In the genomic region with DNA sequence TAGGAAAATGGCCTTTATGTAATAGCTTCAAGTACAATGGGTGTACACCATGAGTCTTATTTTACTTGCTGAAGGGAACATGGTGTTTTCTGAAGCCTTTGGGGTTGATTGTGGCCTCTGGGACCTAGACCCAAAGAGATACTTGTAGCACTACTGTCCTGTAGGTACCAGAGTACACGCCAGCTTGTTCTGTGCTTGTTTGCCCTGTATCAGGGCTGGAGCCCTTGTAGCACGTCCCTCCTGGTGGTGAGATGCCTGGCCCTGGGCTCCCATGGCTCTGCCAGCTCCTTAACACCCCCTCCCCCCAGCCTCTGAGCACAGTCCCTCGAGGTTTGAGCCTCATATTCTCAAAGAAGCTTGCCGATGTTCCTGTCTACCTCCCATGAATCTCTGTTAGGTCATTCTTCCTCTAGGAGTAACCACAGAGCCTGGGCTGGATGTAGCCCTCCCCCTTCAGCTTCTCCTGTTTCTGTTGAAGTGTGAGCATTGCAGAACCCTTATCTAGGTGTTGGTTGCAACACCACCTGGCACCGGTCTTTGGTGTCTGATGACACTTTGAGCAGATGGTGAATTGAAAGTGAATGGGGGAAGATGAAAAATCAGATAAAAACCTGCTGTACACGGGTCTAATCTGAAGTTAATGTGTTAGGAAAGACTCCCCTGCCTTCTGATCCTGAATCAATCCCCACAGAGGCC, we compare ENCODE assay signal across 20 mouse cellular contexts. TPM values are rescaled to one million over a fixed set of nuclear protein-coding genes. Genes with fewer than 3 reads are reported as not detected.
DNase-seq lines count a peak whose midpoint lies in the region; ATAC-seq and TF ChIP-seq lines count a peak whose summit lies in the region.
"Had no signal": no experiment of that assay in that cellular context is flagged by ENCODE, and none has a peak within 500 bp of the region (broad histone marks: within the 10 kb centered on the region; RNA-seq: fewer than 3 reads in every experiment).

No protein-coding gene starts in this region.

- H3K4me3 ChIP-seq in hindbrain, postnatal 0 days (ENCODE audit: low read length) = no peak overlapping the region
- H3K4me3 ChIP-seq in hindbrain, embryonic 12.5 days = no peak overlapping the region
- no peak overlapping the region for H3K4me3 ChIP-seq in liver, embryonic 16.5 days (ENCODE audit: low read depth, low read length)
- no peak overlapping the region for H3K4me3 ChIP-seq in forebrain, embryonic 15.5 days
- H3K4me3 ChIP-seq: layer of hippocampus, adult 2 months; left cerebral cortex, adult 2 months; midbrain, embryonic 15.5 days had no signal

- DNase-seq in hindbrain, postnatal 0 days (ENCODE audit: low spot score) = peak; percentile 3
- DNase-seq in 416B (ENCODE audit: low read depth) = peak; percentile 54
- DNase-seq in lung, postnatal 36 days = peak; percentile 84
- no peak for DNase-seq in gastrocnemius, postnatal 36 days
- DNase-seq in urinary bladder, adult 2 months (ENCODE audit: low spot score) = no peak
- DNase-seq: cerebellum, postnatal 36 days; gastrocnemius, postnatal 10 days had no signal

- H3K27ac ChIP-seq in hindbrain, postnatal 0 days = no peak overlapping the region
- H3K27ac ChIP-seq in hindbrain, embryonic 12.5 days = no peak overlapping the region
- peak overlapping the region; percentile 63 for H3K27ac ChIP-seq in liver, embryonic 16.5 days (ENCODE audit: low read length)
- no peak overlapping the region for H3K27ac ChIP-seq in forebrain, embryonic 15.5 days (replicated peaks)
- H3K27ac ChIP-seq: kidney, postnatal 0 days; layer of hippocampus, adult 2 months; left cerebral cortex, adult 2 months; macrophage; midbrain, embryonic 15.5 days had no signal

- intact Hi-C loops in gastrocnemius, postnatal 36 days (cut with DNase I) = no loop called here

- H3K9ac ChIP-seq in hindbrain, postnatal 0 days (replicated peaks; ENCODE audit: low read length) = no peak overlapping the region
- no peak overlapping the region for H3K9ac ChIP-seq in hindbrain, embryonic 12.5 days
- no peak overlapping the region for H3K9ac ChIP-seq in liver, embryonic 16.5 days (ENCODE audit: low read depth, low read length)
- no peak overlapping the region for H3K9ac ChIP-seq in forebrain, embryonic 15.5 days (replicated peaks)
- H3K9ac ChIP-seq: midbrain, embryonic 15.5 days had no signal

- no peaks in the 10 kb centered on the region for H3K36me3 ChIP-seq in hindbrain, postnatal 0 days (ENCODE audit: insufficient read depth, low read length)
- H3K36me3 ChIP-seq in hindbrain, embryonic 12.5 days = no peaks in the 10 kb centered on the region
- no peaks in the 10 kb centered on the region for H3K36me3 ChIP-seq in liver, embryonic 16.5 days (ENCODE audit: control insufficient read depth, insufficient read depth)
- H3K36me3 ChIP-seq in forebrain, embryonic 15.5 days = no peaks in the 10 kb centered on the region
- H3K36me3 ChIP-seq: midbrain, embryonic 15.5 days had no signal

- H3K4me2 ChIP-seq in hindbrain, postnatal 0 days (ENCODE audit: low read depth, low read length) = no peak overlapping the region
- H3K4me2 ChIP-seq in hindbrain, embryonic 12.5 days (replicated peaks) = no peak overlapping the region
- no peak overlapping the region for H3K4me2 ChIP-seq in liver, embryonic 16.5 days (ENCODE audit: low read depth, low read length)
- H3K4me2 ChIP-seq in forebrain, embryonic 15.5 days (replicated peaks) = no peak overlapping the region
- H3K4me2 ChIP-seq: midbrain, embryonic 15.5 days had no signal

- no peaks in the 10 kb centered on the region for H3K4me1 ChIP-seq in hindbrain, postnatal 0 days (ENCODE audit: insufficient read depth, low read length)
- H3K4me1 ChIP-seq in hindbrain, embryonic 12.5 days = no peaks in the 10 kb centered on the region
- H3K4me1 ChIP-seq in liver, embryonic 16.5 days (ENCODE audit: control insufficient read depth, low read depth, low read length) = peaks cover 13% of the 10 kb centered on the region
- no peaks in the 10 kb centered on the region for H3K4me1 ChIP-seq in forebrain, embryonic 15.5 days
- H3K4me1 ChIP-seq: midbrain, embryonic 15.5 days had no signal

- WGBS in hindbrain, postnatal 0 days = 58% methylated on average over 6 of the region's 6 CpGs
- 58% methylated on average over 6 of the region's 6 CpGs for WGBS in hindbrain, embryonic 12.5 days
- 25% methylated on average over 6 of the region's 6 CpGs for WGBS in liver, embryonic 16.5 days (ENCODE audit: insufficient replicate concordance)
- 54% methylated on average over 6 of the region's 6 CpGs for WGBS in forebrain, embryonic 15.5 days

- H3K27me3 ChIP-seq in hindbrain, postnatal 0 days (ENCODE audit: insufficient read depth, low read length) = no peaks in the 10 kb centered on the region
- peaks cover 16% of the 10 kb centered on the region for H3K27me3 ChIP-seq in hindbrain, embryonic 12.5 days
- H3K27me3 ChIP-seq in liver, embryonic 16.5 days (ENCODE audit: control insufficient read depth, insufficient read depth, low read depth, low read length) = no peaks in the 10 kb centered on the region
- H3K27me3 ChIP-seq in forebrain, embryonic 15.5 days = no peaks in the 10 kb centered on the region
- H3K27me3 ChIP-seq: midbrain, embryonic 15.5 days had no signal

- H3K9me3 ChIP-seq in hindbrain, postnatal 0 days (ENCODE audit: low read length) = no peaks in the 10 kb centered on the region
- H3K9me3 ChIP-seq in hindbrain, embryonic 12.5 days (replicated peaks) = no peaks in the 10 kb centered on the region
- no peaks in the 10 kb centered on the region for H3K9me3 ChIP-seq in liver, embryonic 16.5 days (replicated peaks; ENCODE audit: control insufficient read depth, low read length)
- H3K9me3 ChIP-seq in forebrain, embryonic 15.5 days = no peaks in the 10 kb centered on the region
- H3K9me3 ChIP-seq: midbrain, embryonic 15.5 days had no signal

- no peak for ATAC-seq in hindbrain, postnatal 0 days
- ATAC-seq in hindbrain, embryonic 12.5 days (ENCODE audit: low FRiP score) = no peak
- ATAC-seq in liver, embryonic 16.5 days (ENCODE audit: low read depth) = peak; percentile 70
- no peak for ATAC-seq in forebrain, embryonic 15.5 days (replicated peaks)
- ATAC-seq: intestine, postnatal 0 days; midbrain, embryonic 15.5 days had no signal

- no peak for TF ChIP-seq CTCF in hindbrain, postnatal 0 days (IDR thresholded peaks at IDR 0.05; ENCODE audit: low read depth)

RNA-seq across cellular contexts. Expression of gene Mpc1, which starts 10.5 kb away (rescaled TPM):
- total RNA-seq in hindbrain, postnatal 0 days (2014; rRNA removed) = 485 and 522 TPM in 2 replicates
- 608 and 645 TPM in 2 replicates for polyA plus RNA-seq in hindbrain, postnatal 0 days (2015; fragmentation: Nextera tagmentation; extraction: Ambion mirVana)
- 134 and 138 TPM in 2 replicates for polyA plus RNA-seq in hindbrain, embryonic 12.5 days (2016; fragmentation: Nextera tagmentation; extraction: Ambion mirVana)
- 168 and 173 TPM in 2 replicates for polyA plus RNA-seq in liver, embryonic 16.5 days (2015; fragmentation: Nextera tagmentation; extraction: Ambion mirVana)
- 303 and 312 TPM in 2 replicates for polyA plus RNA-seq in forebrain, embryonic 15.5 days (2015; fragmentation: Nextera tagmentation; extraction: Ambion mirVana)
- total RNA-seq in gastrocnemius, postnatal 36 days (2021) = 100 to 1,000 TPM; 378 to 448 TPM
- 233 and 289 TPM in 2 replicates for polyA plus RNA-seq in urinary bladder, adult 2 months (2012; rRNA removed)

RNA-seq across cellular contexts. Expression of gene Ccr6, which starts 36.4 kb away (rescaled TPM):
- not detected in 2 replicates for total RNA-seq in hindbrain, postnatal 0 days (2014; rRNA removed)
- not detected in 2 replicates for polyA plus RNA-seq in hindbrain, postnatal 0 days (2015; fragmentation: Nextera tagmentation; extraction: Ambion mirVana)
- polyA plus RNA-seq in hindbrain, embryonic 12.5 days (2016; fragmentation: Nextera tagmentation; extraction: Ambion mirVana) = not detected in 2 replicates
- 0.08 and 0.11 TPM in 2 replicates for polyA plus RNA-seq in liver, embryonic 16.5 days (2015; fragmentation: Nextera tagmentation; extraction: Ambion mirVana)
- polyA plus RNA-seq in forebrain, embryonic 15.5 days (2015; fragmentation: Nextera tagmentation; extraction: Ambion mirVana) = not detected in 2 replicates
- total RNA-seq in gastrocnemius, postnatal 36 days (2021) = not detected
- polyA plus RNA-seq in urinary bladder, adult 2 months (2012; rRNA removed) = 0.06 and 0.10 TPM in 2 replicates
- total RNA-seq: gastrocnemius, postnatal 10 days; left cerebral cortex, adult 2 months had no signal
- polyA plus RNA-seq: C2C12; embryonic facial prominence, embryonic 11.5 days; hindbrain, embryonic 11.5 days; kidney, postnatal 0 days; limb, embryonic 11.5 days; macrophage; midbrain, embryonic 15.5 days had no signal

RNA-seq across cellular contexts. Expression of gene Sft2d1, which starts 38.7 kb away (rescaled TPM):
- total RNA-seq in hindbrain, postnatal 0 days (2014; rRNA removed) = 74.5 and 98.7 TPM in 2 replicates
- polyA plus RNA-seq in hindbrain, postnatal 0 days (2015; fragmentation: Nextera tagmentation; extraction: Ambion mirVana) = 171 and 172 TPM in 2 replicates
- polyA plus RNA-seq in hindbrain, embryonic 12.5 days (2016; fragmentation: Nextera tagmentation; extraction: Ambion mirVana) = 109 and 112 TPM in 2 replicates
- polyA plus RNA-seq in liver, embryonic 16.5 days (2015; fragmentation: Nextera tagmentation; extraction: Ambion mirVana) = 44.5 and 47.4 TPM in 2 replicates
- 148 and 157 TPM in 2 replicates for polyA plus RNA-seq in forebrain, embryonic 15.5 days (2015; fragmentation: Nextera tagmentation; extraction: Ambion mirVana)
- 1 to 10 TPM; 5.0 to 5.7 TPM for total RNA-seq in gastrocnemius, postnatal 36 days (2021)
- 88.8 and 142 TPM in 2 replicates for polyA plus RNA-seq in urinary bladder, adult 2 months (2012; rRNA removed)

Comparison
In these comparisons a context has a peak if more than half of its experiments do, and no peak if none do; other contexts are left out.
1. DNase-seq: peak in hindbrain, postnatal 0 days (single experiment), 416B (single experiment) and lung, postnatal 36 days (single experiment); none in gastrocnemius, postnatal 36 days (0 of 2) and urinary bladder, adult 2 months (single experiment).